Mouse (Mus musculus) hindbrain, postnatal 0 days (tissue): Measurements from ENCODE around the gene Taok1. TPM values are rescaled to one million over a fixed set of nuclear protein-coding genes. Genes with fewer than 3 reads are reported as not detected.

ENCODE experiments used
- ATAC-seq: fragments of 200-750 bp; cut with Nextera tagmentation; 2 replicates; pipeline ENCODE4 v1.8.0; 2017; ENCODE audit warnings: mild to moderate bottlenecking, moderate TSS enrichment, moderate library complexity
- DNase-seq: peaks from one replicate; pipeline ENCODE4 v3.0.0-alpha.2; 2015; ENCODE audit warnings: low spot score
- H3K27ac ChIP-seq: fragments of 300-500 bp; sonication (generic); 2 replicates; pipeline ENCODE4 v1.5.1; 2014; ENCODE audit warnings: mild to moderate bottlenecking
- H3K27me3 ChIP-seq: fragments of 300-500 bp; sonication (generic); 2 replicates; pipeline ENCODE4 v1.6.1; 2014; ENCODE audit warnings: low read length, mixed read lengths; ENCODE audit not compliant: insufficient read depth
- H3K36me3 ChIP-seq: fragments of 300-500 bp; sonication (generic); 2 replicates; pipeline ENCODE4 v1.6.1; 2014; ENCODE audit warnings: low read length, mixed read lengths; ENCODE audit not compliant: insufficient read depth
- H3K4me1 ChIP-seq: fragments of 300-500 bp; sonication (generic); 2 replicates; pipeline ENCODE4 v1.6.1; 2014; ENCODE audit warnings: antibody characterized with exemption, low read length, mixed read lengths; ENCODE audit not compliant: insufficient read depth
- H3K4me2 ChIP-seq: fragments of 300-500 bp; sonication (generic); 2 replicates; pipeline ENCODE4 v1.6.1; 2014; ENCODE audit warnings: low read depth, mild to moderate bottlenecking, low read length, moderate library complexity, mixed read lengths
- H3K4me3 ChIP-seq: fragments of 300-500 bp; sonication (generic); 2 replicates; pipeline ENCODE4 v1.5.1; 2014; ENCODE audit warnings: low read length
- H3K9ac ChIP-seq: fragments of 300-500 bp; sonication (generic); replicated peaks from 2 replicates; pipeline ENCODE4 v1.6.1; 2014; ENCODE audit warnings: mild to moderate bottlenecking, low read length, moderate library complexity, mixed read lengths
- H3K9me3 ChIP-seq: fragments of 300-500 bp; sonication (generic); 2 replicates; pipeline ENCODE4 v1.6.1; 2016; ENCODE audit warnings: low read length, mixed read lengths
- CTCF ChIP-seq: IDR thresholded peaks from 2 replicates; pipeline ENCODE4 v1.5.1; 2016; ENCODE audit warnings: antibody characterized with exemption, control low read depth, low read depth
- WGBS: fragments of 180-500 bp; shearing (Covaris S2); extraction: QIAGEN DNeasy Blood & Tissue Kit; methylation state at CpG from one replicate; pipeline ENCODE4 v1.1.7; 2014; 5-methylcytosine and 5-hydroxymethylcytosine counted together
- polyA plus RNA-seq: library from polyadenylated mRNA; unstranded; fragments of >200 nt; fragmentation: Nextera tagmentation; extraction: Ambion mirVana; gene quantifications from 2 replicates; pipeline ENCODE4 v1.2.1, GENCODE M21; 2015
- total RNA-seq: library from RNA; depleted of rRNA; stranded (reverse); fragments of >200 nt; gene quantifications from 2 replicates; pipeline ENCODE4 v1.2.3, GENCODE M21; 2014

Gene Taok1
- total and polyA plus RNA-seq, 2 experiments from 2014 or later = 27.1 to 50.6 TPM

DNA sequence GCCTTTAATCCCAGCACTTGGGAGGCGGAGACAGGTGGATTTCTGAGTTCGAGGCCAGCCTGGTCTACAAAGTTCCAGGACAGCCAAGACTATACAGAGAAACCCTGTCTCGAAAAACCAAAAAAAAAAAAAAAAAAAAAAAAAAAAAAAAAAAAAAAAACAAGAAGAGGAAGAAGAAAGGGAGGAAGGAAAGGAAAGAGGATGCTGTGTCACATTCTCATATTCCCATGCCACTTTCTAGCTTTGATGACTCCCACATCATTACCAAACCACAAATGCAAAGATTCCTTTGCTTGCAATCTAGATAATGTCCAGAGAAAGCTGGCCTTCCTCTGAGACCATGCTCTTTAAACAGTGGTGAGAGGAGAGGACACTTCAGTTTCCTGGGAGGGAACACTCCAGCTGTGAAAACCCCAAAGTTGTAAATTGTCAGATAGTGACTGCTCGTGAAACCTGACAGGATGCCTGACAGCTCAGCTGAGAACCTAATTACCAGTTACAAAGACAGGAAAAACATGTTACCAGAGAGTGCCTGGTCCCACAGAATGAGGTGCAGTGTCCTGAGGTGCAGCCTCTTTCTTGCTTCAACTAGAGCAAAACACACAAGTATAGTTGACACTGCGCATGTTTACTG lies 14.4 kb upstream of the Taok1 start:
- Histone ChIP-seq H3K27ac (no peak overlapping the region), H3K27me3 (no peaks in the 10 kb centered on the region), H3K36me3 (no peaks in the 10 kb centered on the region), H3K4me2 (no peak overlapping the region), H3K9me3 (no peaks in the 10 kb centered on the region), H3K4me1 (0 out of 2 replicates have a peak, but pooled peaks cover 9% of the 10 kb centered on the region), H3K4me3 (no peak overlapping the region), H3K9ac (no peak overlapping the region)
- no peak for TF ChIP-seq CTCF
- ATAC-seq = no peak
- no peak for DNase-seq
- WGBS = 78% methylated on average over 4 of the region's 5 CpGs

DNA sequence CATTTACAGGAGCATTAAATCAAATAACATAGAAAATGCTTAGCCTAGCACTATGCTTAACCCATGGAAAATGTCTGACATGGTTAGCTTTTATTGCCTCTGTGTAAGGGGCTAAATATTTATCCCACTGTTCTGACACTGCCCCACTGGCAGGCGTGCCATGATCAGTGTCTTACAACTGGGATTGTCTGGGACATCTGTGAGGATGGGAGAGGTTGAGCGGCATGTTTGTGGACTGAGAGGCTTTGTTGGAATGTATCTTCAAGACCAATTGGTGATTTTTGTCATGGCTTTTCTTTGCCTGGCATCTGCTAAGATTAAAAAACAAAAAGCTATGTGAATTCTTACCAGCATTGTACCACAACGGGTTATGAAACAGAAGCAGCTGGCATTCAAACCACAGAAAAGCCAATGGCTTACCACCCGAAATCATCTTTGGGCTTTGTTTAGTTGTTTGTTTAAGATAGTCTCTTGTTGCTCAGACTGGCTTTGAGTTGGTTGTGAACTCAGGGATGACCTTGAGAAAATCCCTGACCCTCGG lies 7.5 kb upstream of the Taok1 start:
- Histone ChIP-seq H3K9me3 (no peaks in the 10 kb centered on the region), H3K9ac (no peak overlapping the region), H3K4me2 (no peak overlapping the region), H3K27me3 (no peaks in the 10 kb centered on the region), H3K36me3 (no peaks in the 10 kb centered on the region), H3K4me1 (no peaks in the 10 kb centered on the region), H3K27ac (no peak overlapping the region), H3K4me3 (no peak overlapping the region)
- no peak for TF ChIP-seq CTCF
- WGBS = 77% methylated on average over 5 of the region's 5 CpGs
- no peak for ATAC-seq
- no peak for DNase-seq

DNA sequence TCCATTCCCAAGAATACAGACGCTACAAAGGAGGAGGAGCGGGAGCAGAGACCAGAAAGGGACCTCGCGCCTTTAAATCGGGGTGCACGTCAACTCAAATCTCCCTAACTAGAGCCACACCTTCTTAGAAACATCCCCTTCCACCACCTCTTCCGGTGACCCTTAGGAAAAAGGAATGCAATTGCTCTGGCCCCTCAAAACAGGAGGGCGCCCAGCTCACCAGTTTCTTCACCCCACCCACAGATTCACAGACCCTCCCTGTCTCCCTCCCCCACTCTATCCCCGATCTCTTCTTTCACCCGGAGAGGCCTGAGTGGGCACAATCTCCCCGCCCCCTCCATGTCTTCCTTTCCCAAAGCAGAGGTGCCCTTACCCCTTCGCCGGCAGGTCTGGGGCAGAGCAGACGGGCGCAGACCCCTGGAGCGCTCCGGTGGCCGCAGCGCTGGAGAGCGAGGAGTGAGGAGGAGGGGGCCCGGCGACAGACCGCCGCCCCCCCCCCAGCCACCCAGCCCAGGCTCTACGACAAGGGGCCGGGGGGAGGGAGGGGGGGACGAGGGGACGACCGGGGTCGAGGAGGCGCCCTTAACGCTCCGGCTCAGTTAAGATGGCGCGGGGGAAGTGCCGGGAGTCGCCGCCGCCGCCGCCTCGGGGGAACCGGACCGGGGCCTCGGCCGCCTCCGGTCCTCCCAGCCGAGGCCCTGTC lies 629 bp downstream of the Taok1 start:
- Histone ChIP-seq H3K4me1 (0 out of 2 replicates have a peak, but pooled peaks cover 14% of the 10 kb centered on the region), H3K27me3 (no peaks in the 10 kb centered on the region), H3K36me3 (no peaks in the 10 kb centered on the region), H3K9ac (peak overlapping the region; percentile 99), H3K27ac (peak overlapping the region; percentile 97), H3K4me2 (peak overlapping the region; percentile 86), H3K9me3 (no peaks in the 10 kb centered on the region), H3K4me3 (peak overlapping the region; percentile 100)
- ATAC-seq (peak; percentile 57; the same call in 1 of the 2 replicates), DNase-seq (peak; percentile 62)
- no peak for TF ChIP-seq CTCF
- under 1% methylated on average over 29 of the region's 48 CpGs for WGBS

DNA sequence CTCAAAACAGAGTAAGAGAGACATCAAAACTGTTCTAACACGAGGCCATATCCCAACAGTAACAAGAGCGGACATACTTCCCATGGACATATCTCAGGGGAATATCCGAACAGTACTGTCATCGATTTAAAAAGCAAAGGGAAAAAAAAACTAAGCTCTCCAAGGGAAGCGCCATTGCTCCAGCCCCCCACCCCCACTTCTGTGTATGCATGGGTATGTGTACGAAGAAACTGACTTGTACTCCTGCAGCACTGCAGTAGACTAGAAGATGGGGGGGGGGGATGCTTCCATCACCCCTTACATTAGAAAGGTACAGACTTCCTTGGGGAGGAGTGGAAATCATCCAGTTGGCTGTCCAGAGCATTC lies 1.2 kb downstream of the Taok1 start:
- Histone ChIP-seq H3K4me3 (peak overlapping the region; percentile 100), H3K4me1 (0 out of 2 replicates have a peak, but pooled peaks cover 14% of the 10 kb centered on the region), H3K36me3 (no peaks in the 10 kb centered on the region), H3K27ac (peak overlapping the region; percentile 97), H3K27me3 (no peaks in the 10 kb centered on the region), H3K4me2 (peak overlapping the region; percentile 86), H3K9me3 (no peaks in the 10 kb centered on the region), H3K9ac (peak overlapping the region; percentile 99)
- TF ChIP-seq CTCF = no peak
- 1% methylated on average over 6 of the region's 6 CpGs for WGBS
- peak; percentile 6; the same call in 1 of the 2 replicates for ATAC-seq
- DNase-seq = no peak

GRCm38 (mm10) chr11:77597266-77597665 lies 10.3 kb downstream of the Taok1 start:
- H3K27ac ChIP-seq = no peak overlapping the region
- DNase-seq (no peak), ATAC-seq (no peak)
- no peak for TF ChIP-seq CTCF
- no peak overlapping the region for H3K4me2 ChIP-seq
- H3K4me1 ChIP-seq = no peaks in the 10 kb centered on the region
- no peak overlapping the region for H3K4me3 ChIP-seq
- H3K9me3 ChIP-seq = no peaks in the 10 kb centered on the region
- H3K27me3 ChIP-seq = no peaks in the 10 kb centered on the region
- no peak overlapping the region for H3K9ac ChIP-seq
- H3K36me3 ChIP-seq = no peaks in the 10 kb centered on the region

GRCm38 (mm10) chr11:77591388-77591787 lies 16.2 kb downstream of the Taok1 start:
- Histone ChIP-seq H3K4me2 (no peak overlapping the region), H3K4me3 (no peak overlapping the region), H3K27me3 (no peaks in the 10 kb centered on the region), H3K27ac (no peak overlapping the region), H3K4me1 (no peaks in the 10 kb centered on the region), H3K9ac (no peak overlapping the region), H3K9me3 (no peaks in the 10 kb centered on the region), H3K36me3 (no peaks in the 10 kb centered on the region)
- WGBS = 82% methylated on average over 2 of the region's 2 CpGs
- no peak for TF ChIP-seq CTCF
- no peak for ATAC-seq
- no peak for DNase-seq

DNA sequence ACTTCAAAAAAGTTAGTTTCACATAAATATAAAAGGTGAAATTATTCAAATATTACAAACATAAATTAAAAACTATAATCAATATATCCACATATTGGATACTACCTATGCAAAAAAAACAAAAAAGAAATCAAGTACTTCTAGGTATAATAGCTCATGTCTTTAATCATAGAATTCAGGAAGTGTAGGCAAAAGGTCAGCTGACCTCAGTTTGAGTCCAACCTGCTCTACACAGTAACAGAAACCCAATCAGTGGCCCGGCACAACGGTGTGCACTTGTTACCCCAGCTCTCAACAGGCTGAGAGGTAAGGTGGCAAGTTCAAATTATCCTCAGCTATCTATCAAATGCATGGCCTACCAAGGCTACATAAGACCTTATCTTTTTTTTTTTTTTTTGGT lies 16.8 kb downstream of the Taok1 start:
- Histone ChIP-seq H3K27me3 (no peaks in the 10 kb centered on the region), H3K9me3 (no peaks in the 10 kb centered on the region), H3K4me2 (no peak overlapping the region), H3K9ac (no peak overlapping the region), H3K4me1 (no peaks in the 10 kb centered on the region), H3K27ac (no peak overlapping the region), H3K36me3 (no peaks in the 10 kb centered on the region), H3K4me3 (no peak overlapping the region)
- DNase-seq = no peak
- no peak for ATAC-seq
- no peak for TF ChIP-seq CTCF
- WGBS = 99% methylated on average over 2 of the region's 2 CpGs
